Mouse (Mus musculus) CH12.LX (cell line): ENCODE results near the gene Fam234b.

Experiments
- CHD2 ChIP-seq: IDR thresholded peaks from 2 replicates; pipeline ENCODE4 v1.6.1; 2011; ENCODE audit warnings: low read length, improper control_type of control experiment
- CTCF ChIP-seq, 2 experiments: IDR thresholded peaks in 1 of 2; conservative IDR thresholded peaks in 1 of 2; 2 replicates each; pipeline ENCODE4 v1.5.1; 2011 to 2012; ENCODE audit warnings: low read depth in 2 of 2, low read length in 2 of 2, improper control_type of control experiment in 1 of 2, inconsistent platforms in 1 of 2, mild to moderate bottlenecking in 1 of 2, moderate library complexity in 1 of 2
- EP300 ChIP-seq: IDR thresholded peaks from 2 replicates; pipeline ENCODE4 v1.6.1; 2011; ENCODE audit warnings: low read length, improper control_type of control experiment
- MAZ ChIP-seq: IDR thresholded peaks from 2 replicates; pipeline ENCODE4 v1.6.1; 2012; ENCODE audit warnings: low read depth, mild to moderate bottlenecking, inconsistent platforms, low read length, improper control_type of control experiment, moderate library complexity
- POLR2A ChIP-seq: IDR thresholded peaks from 2 replicates; pipeline ENCODE4 v1.6.1; 2011; ENCODE audit warnings: low read depth, mild to moderate bottlenecking, improper control_type of control experiment, low read length
- POLR2AphosphoS2 ChIP-seq: IDR thresholded peaks from 2 replicates; pipeline ENCODE4 v1.6.1; 2011; ENCODE audit warnings: low read depth, low read length, improper control_type of control experiment
- SMC3 ChIP-seq: IDR thresholded peaks from 2 replicates; pipeline ENCODE4 v1.6.1; 2011; ENCODE audit warnings: low read depth, low read length, improper control_type of control experiment
- UBTF ChIP-seq: IDR thresholded peaks from 2 replicates; pipeline ENCODE4 v1.6.1; 2012; ENCODE audit warnings: low read depth, mild to moderate bottlenecking, inconsistent platforms, low read length, improper control_type of control experiment, moderate library complexity
- USF2 ChIP-seq: conservative IDR thresholded peaks from 2 replicates; pipeline ENCODE4 v1.6.1; 2011; ENCODE audit warnings: low read depth, low read length, improper control_type of control experiment
- ZKSCAN1 ChIP-seq: IDR thresholded peaks from 2 replicates; pipeline ENCODE4 v1.6.1; 2012; ENCODE audit warnings: low read depth, inconsistent platforms, low read length, improper control_type of control experiment, borderline replicate concordance
- ZMIZ1 ChIP-seq: IDR thresholded peaks from 2 replicates; pipeline ENCODE4 v1.6.1; 2012; ENCODE audit warnings: low read depth, mild to moderate bottlenecking, inconsistent platforms, low read length, improper control_type of control experiment

DNA sequence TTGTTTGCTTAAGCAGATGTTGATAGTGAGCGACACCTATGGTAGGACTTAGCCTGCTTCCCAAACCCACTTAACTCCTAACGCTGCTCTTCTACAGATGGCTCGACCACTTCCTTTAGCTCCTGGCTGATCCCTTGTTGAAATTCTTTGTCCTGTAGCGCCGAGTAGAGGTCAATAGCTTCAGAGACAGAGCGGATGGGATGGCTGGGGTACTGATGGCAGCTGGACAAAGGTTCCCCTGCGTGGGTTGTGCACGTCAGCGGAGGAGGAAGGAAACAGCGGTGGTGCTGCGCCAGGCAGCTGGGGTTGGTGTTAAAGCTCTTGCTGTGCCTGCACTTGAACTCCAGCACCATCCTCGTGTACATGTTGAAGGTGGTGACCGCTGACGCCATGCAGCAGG lies 39.5 kb downstream of the Fam234b start:
- TF ChIP-seq USF2 (no peak), CTCF (conservative IDR thresholded peaks at IDR 0.05 in 1 of 2, IDR thresholded peaks at IDR 0.05 in 1 of 2; ENCODE audit: low read depth in 2 of 2, low read length in 2 of 2) (peak in 1 of 2 experiments; percentile 29; a peak in 1 of 4 replicates), EP300 (no peak), ZMIZ1 (no peak), ZKSCAN1 (no peak), CHD2 (no peak), POLR2AphosphoS2 (no peak), SMC3 (peak; percentile 11; the same call in 1 of the 2 replicates), MAZ (no peak), POLR2A (no peak), UBTF (no peak)
